Mouse (Mus musculus): ENCODE measurements at regions not wholly inside any gene's neighbourhood (a gene's known extent, or its start where the extent isn't known, plus 50 kb on each side); places are given as distances from the start of the nearest gene placed in this dataset.
A peak's percentile ranks its signal among the peaks of the same experiment; 100 is the strongest.

GRCm38 (mm10) chr14:107952076-107952475, 961.9 kb downstream of the Slitrk1 start:
- DNase-seq, result no peak

GRCm38 (mm10) chr14:107903717-107904116, 1010.2 kb downstream of the Slitrk1 start:
- DNase-seq, result no peak

GRCm38 (mm10) chr14:107901823-107902222, 1012.1 kb downstream of the Slitrk1 start:
- DNase-seq, result no peak

- no peak for DNase-seq
Measured at GRCm38 (mm10) chr14:107860895-107861294, 1053.1 kb downstream of the Slitrk1 start.

GRCm38 (mm10) chr14:107849688-107850087, 1064.3 kb downstream of the Slitrk1 start:
- peak; percentile 2 for DNase-seq

GRCm38 (mm10) chr14:107845289-107846215, 1068.4 kb downstream of the Slitrk1 start:
- DNase-seq, result no peak

- no peak for DNase-seq
Measured at GRCm38 (mm10) chr14:107844533-107844932, 1069.4 kb downstream of the Slitrk1 start.

- no peak for DNase-seq
Measured at GRCm38 (mm10) chr14:107832976-107833375, 1081.0 kb downstream of the Slitrk1 start.

- no peak for DNase-seq
Measured at GRCm38 (mm10) chr14:107785242-107785641, 1128.7 kb downstream of the Slitrk1 start.

Data from right cerebral cortex, postnatal 4 days (tissue).